In the genomic region with DNA sequence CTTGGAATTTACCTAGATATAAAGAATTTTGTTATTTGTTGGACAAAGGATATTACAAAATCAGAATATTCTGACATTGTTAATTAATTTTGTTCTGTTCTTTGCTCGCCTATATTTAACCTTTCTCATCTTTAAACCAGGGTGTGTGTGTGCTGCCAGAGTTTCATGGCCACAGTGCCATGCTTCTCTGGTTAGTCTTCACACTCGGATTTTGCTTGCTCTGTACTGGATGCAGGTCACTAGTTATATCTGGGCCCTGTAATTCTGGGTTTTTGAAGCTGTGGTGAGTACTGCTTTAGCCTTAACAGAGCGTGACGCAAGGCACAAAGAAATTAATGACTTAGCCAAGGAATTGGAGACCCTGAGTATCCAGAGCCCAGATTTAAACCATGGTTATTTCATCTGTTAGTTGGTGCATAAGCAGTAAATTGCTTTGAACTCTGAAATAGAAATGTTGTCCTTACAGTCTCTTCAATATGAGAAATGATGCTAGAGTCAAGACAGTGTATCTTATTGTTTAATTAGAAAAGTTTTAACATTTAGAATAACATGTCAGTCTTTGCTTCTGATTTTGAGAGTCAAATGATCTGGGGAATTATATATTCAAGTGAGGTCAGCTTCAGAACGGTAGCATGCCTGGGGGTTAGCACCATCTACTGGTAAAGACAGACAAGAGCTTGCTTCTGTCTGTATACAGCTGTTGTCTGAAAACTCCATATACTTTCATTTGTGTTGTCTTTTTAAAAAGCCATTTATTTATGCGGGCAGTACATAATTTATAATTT, we compare ENCODE assay signal across 10 mouse cellular contexts. TPM values are rescaled to one million over a fixed set of nuclear protein-coding genes. Genes with fewer than 3 reads are reported as not detected.
A peak's percentile ranks its signal among the peaks of the same experiment; 100 is the strongest.
DNase-seq lines count a peak whose midpoint lies in the region; ATAC-seq lines count a peak whose summit lies in the region.
"Had no signal": no experiment of that assay in that cellular context is flagged by ENCODE, and none has a peak within 500 bp of the region (broad histone marks: within the 10 kb centered on the region; RNA-seq: fewer than 3 reads in every experiment).

No protein-coding gene starts in this region.

- no peaks in the 10 kb centered on the region for H3K36me3 ChIP-seq in midbrain, embryonic 11.5 days (ENCODE audit: control insufficient read depth, insufficient read depth, low read length)
- peaks cover 27% of the 10 kb centered on the region for H3K36me3 ChIP-seq in midbrain, embryonic 10.5 days
- H3K36me3 ChIP-seq: heart, embryonic 15.5 days had no signal

- ATAC-seq in midbrain, embryonic 11.5 days (ENCODE audit: low FRiP score), result peak; percentile 68; the same call in 1 of the 2 replicates
- peak; percentile 84 for ATAC-seq in megakaryocyte progenitor cell, adult 5-6 weeks (replicated peaks; ENCODE audit: poor library complexity)

- peaks cover 3% of the 10 kb centered on the region for H3K4me1 ChIP-seq in midbrain, embryonic 11.5 days (ENCODE audit: control insufficient read depth, insufficient read depth, low read length)
- H3K4me1 ChIP-seq in midbrain, embryonic 10.5 days, result peaks cover 20% of the 10 kb centered on the region

- H3K4me3 ChIP-seq in midbrain, embryonic 11.5 days (ENCODE audit: low read depth, low read length), result no peak overlapping the region
- H3K4me3 ChIP-seq in midbrain, embryonic 10.5 days, result no peak overlapping the region
- H3K4me3 ChIP-seq: heart, embryonic 15.5 days; megakaryocyte, embryonic 14.5 days had no signal

- H3K9me3 ChIP-seq in midbrain, embryonic 11.5 days (ENCODE audit: control insufficient read depth, low read length), result no peaks in the 10 kb centered on the region
- H3K9me3 ChIP-seq in midbrain, embryonic 10.5 days (replicated peaks), result no peaks in the 10 kb centered on the region
- H3K9me3 ChIP-seq: heart, embryonic 15.5 days; megakaryocyte, embryonic 14.5 days had no signal

- peak; percentile 14 for DNase-seq in cerebellum, adult 8-10 months
- DNase-seq in cerebellum, adult 9-11 months, result no peak
- DNase-seq in midbrain, embryonic 11.5 days (ENCODE audit: low spot score, missing footprints), result peak; percentile 85
- no peak for DNase-seq in midbrain, embryonic 10.5 days (ENCODE audit: low spot score)
- DNase-seq in brain, embryonic 18.5 days (ENCODE audit: low read depth, low spot score), result peak; percentile 10
- peak; percentile 40 for DNase-seq in heart, postnatal 4 days
- no peak for DNase-seq in ovary, postnatal 14 days (ENCODE audit: low spot score)

- WGBS in midbrain, embryonic 11.5 days, result 31% methylated on average over 6 of the region's 6 CpGs
- 38% methylated on average over 6 of the region's 6 CpGs for WGBS in midbrain, embryonic 10.5 days

- no peak overlapping the region for H3K9ac ChIP-seq in midbrain, embryonic 11.5 days (ENCODE audit: low read length)
- H3K9ac ChIP-seq: heart, embryonic 15.5 days had no signal

- H3K4me2 ChIP-seq in midbrain, embryonic 11.5 days, result no peak overlapping the region
- H3K4me2 ChIP-seq: heart, embryonic 15.5 days had no signal

- H3K27ac ChIP-seq in midbrain, embryonic 11.5 days (ENCODE audit: low read depth, low read length), result no peak overlapping the region
- H3K27ac ChIP-seq in midbrain, embryonic 10.5 days (replicated peaks), result no peak overlapping the region
- H3K27ac ChIP-seq: heart, embryonic 15.5 days had no signal

- no peaks in the 10 kb centered on the region for H3K27me3 ChIP-seq in midbrain, embryonic 11.5 days (ENCODE audit: control insufficient read depth, insufficient read depth, low read length)
- no peaks in the 10 kb centered on the region for H3K27me3 ChIP-seq in midbrain, embryonic 10.5 days (ENCODE audit: low read depth, poor library complexity, severe bottlenecking)
- H3K27me3 ChIP-seq: heart, embryonic 15.5 days; megakaryocyte, embryonic 14.5 days had no signal

RNA-seq across cellular contexts. Expression of a gene that starts 19.2 kb away (rescaled TPM):
- 13.0 and 13.5 TPM in 2 replicates for polyA plus RNA-seq in midbrain, embryonic 11.5 days (2014; fragmentation: Nextera tagmentation; extraction: Ambion mirVana)
- polyA plus RNA-seq in midbrain, embryonic 10.5 days (2016; fragmentation: Nextera tagmentation; extraction: Ambion mirVana), result 9.7 and 9.8 TPM in 2 replicates
- total RNA-seq in heart, postnatal 4 days (2021), result 10 to 100 TPM; 12.0 to 12.5 TPM
- 25.2 and 25.5 TPM in 2 replicates for total RNA-seq in megakaryocyte progenitor cell, adult 5-6 weeks (2015)
- total RNA-seq in megakaryocyte progenitor cell, adult 5-6 weeks (2017), result 13.2 and 14.3 TPM in 2 replicates

Comparison
In these comparisons a context has a peak if more than half of its experiments do, and no peak if none do; other contexts are left out.
1. DNase-seq: peak in cerebellum, adult 8-10 months (single experiment), midbrain, embryonic 11.5 days (single experiment), brain, embryonic 18.5 days (single experiment) and heart, postnatal 4 days (single experiment); none in cerebellum, adult 9-11 months (single experiment), midbrain, embryonic 10.5 days (single experiment) and ovary, postnatal 14 days (single experiment).